Mouse (Mus musculus) heart, adult 18-20 months (tissue): ENCODE data around the gene Zfp277. TPM values are rescaled to one million over a fixed set of nuclear protein-coding genes. Genes with fewer than 3 reads are reported as not detected.
A peak's percentile ranks its signal among the peaks of the same experiment; 100 is the strongest.

Experiments
- DNase-seq, 2 experiments: peaks; one replicate each; pipeline ENCODE4 v3.0.0; 2021 to 2022; ENCODE audit warnings: mixed read lengths in 1 of 2
- long read RNA-seq, 2 experiments: library from polyadenylated mRNA; stranded (forward); transcript quantifications; one replicate each; pipeline ENCODE4 v2.0.0; 2021
- total RNA-seq, 2 experiments: library from RNA; stranded (reverse); gene quantifications; 2 replicates each; pipeline ENCODE4 v1.2.3; 2021

Gene Zfp277
- total RNA-seq, result 10 to 100 TPM; 11.6 to 13.1 TPM
- long read RNA-seq, experiment 1, transcript Zfp277-201 (12 exons, 2,188 nt), result major isoform, 10 of 21 reads
- long read RNA-seq, experiment 1, partial matches to known transcripts, result 1 of 21 reads
- long read RNA-seq, experiment 1, other reads (novel, unspliced or antisense), result 10 of 21 reads
- long read RNA-seq, experiment 2, partial matches to known transcripts, result 0 of 13 reads
- long read RNA-seq, experiment 2, other reads (novel, unspliced or antisense), result 9 of 13 reads

GRCm38 (mm10) chr12:40445648-40446449 is at the start of gene Zfp277, which contains the start of gene Dock4:
Gene Zfp277, minus strand, starts transcription at chr12:40445902.
Gene Dock4, plus strand, starts transcription at chr12:40445952.
- DNase-seq, result peak; percentile 99 to 100

GRCm38 (mm10) chr12:40486047-40486837 is 40.5 kb upstream of the Zfp277 start:
- DNase-seq, result no peak

DNA sequence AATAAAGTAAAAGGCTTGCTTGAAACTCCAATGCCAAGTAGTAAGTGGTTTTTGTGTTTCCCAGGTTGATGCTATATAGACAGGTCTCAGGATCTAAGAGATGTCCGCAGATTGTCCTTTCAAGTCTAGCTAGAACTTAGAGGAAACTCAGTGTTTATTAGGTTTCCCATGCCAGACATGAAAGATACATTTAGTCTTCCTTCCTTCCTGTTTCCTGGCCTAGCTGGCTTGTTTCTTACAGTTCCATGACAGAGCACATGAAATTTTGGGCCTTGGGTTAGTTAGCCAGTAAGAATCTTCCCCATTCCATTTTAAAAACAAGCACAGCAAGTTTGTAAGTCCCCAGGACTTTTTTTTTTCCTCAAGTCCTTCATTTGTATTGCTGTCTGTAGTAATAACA is 39.5 kb upstream of the Zfp277 start:
- no peak for DNase-seq

GRCm38 (mm10) chr12:40484224-40484623 is 38.5 kb upstream of the Zfp277 start:
- DNase-seq, result peak in 1 of 2 experiments; percentile 54

DNA sequence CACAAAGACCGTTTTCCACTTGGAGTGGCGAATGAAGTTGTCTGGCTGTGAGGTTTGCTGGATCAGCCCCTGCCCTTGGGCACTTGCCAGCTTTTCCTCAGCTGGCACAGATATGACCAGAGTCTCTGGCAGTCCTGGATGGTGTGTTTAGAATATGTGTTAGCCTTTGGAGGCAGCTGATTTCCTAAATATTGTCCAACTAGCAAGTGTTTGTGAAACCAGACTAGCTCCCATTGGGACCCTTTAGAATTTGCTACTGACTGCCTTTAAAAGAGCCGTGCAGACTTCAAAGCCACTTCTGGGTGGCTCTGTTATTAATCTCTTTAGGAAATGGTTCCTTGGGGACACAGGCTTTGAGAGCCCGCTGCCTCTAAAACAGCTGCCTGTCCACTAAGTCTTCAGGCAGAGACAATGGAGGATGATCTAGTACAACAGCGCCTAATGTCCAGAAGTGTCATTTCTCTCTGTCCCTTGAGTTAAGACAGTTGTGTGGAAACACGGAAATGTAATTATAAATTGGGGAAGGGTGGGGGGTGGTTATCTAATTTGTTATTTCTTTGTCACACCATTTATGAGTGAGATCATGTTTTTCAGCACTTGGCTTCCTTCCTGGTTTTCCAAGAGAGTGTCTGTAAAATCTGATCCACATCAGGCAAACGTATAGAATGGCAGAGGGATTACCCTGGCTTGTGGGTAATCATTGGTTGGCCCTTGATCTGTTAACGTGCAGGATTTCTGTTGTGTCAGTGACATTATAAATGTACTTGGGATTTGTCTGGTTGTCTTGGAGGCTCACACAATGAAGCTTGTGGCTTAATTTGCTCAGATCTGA is 32.1 kb upstream of the Zfp277 start:
- peak; percentile 51 to 54 for DNase-seq

GRCm38 (mm10) chr12:40473709-40474108 is 28.0 kb upstream of the Zfp277 start:
- DNase-seq, result no peak

DNA sequence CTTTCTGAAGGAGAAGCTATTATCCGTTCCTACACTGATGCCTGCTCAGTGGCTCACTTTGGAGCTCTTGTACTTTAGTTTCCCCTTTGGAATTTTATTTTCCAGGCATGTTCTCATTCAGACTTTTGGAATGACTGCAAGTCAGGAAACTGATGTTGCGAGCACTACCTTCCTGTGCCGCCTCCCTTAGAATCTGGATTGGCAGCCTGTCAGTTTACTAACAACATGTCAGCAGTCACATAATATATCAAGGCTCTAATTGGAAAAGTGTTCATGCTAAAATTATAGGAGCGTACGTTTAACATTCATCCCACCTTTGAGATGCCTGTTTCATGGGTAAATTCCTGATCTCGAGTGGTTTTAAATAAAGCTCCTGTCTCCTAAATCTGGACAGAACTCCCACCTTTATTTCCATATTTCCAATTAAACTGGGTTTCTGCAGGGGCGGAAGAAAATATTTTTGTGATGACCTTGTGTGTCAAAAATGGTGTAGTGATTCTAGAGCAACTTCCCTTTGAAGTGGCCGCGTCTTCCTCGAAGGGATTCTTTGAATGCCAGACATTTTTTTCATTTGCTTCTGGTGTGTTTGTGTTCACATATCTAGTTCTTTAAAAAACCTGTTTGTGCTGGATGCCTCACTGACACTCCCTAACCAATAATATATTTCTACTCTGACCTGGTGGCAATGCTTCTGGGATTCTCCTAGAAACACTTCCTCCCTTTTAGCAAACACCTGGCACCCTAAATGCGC is 26.1 kb upstream of the Zfp277 start:
- peak; percentile 46 to 67 for DNase-seq

DNA sequence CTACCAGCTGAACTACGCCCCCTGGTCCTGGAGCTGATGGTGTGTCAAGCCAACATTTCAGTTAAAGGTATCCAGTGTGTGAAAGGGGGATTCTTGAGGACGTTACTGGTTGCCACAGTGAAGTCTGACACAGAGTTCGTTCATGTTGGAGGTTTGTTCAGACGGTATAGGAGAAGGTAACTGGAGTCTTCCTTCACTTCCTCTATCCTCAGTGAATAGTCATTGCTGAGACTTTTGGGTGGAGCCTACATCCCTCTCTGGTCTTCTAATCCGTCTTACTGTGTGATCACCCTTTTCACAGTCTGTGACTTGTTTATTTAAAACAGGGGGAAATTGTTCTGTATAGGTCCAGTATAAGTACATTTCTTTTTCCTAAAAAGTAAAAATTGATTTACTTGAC is 23.3 kb upstream of the Zfp277 start:
- no peak for DNase-seq

GRCm38 (mm10) chr12:40468235-40468634 is 22.5 kb upstream of the Zfp277 start:
- DNase-seq, result no peak

GRCm38 (mm10) chr12:40464282-40464681 is 18.6 kb upstream of the Zfp277 start:
- peak; percentile 37 to 52 for DNase-seq

GRCm38 (mm10) chr12:40463828-40464227 is 18.1 kb upstream of the Zfp277 start:
- peak in 1 of 2 experiments; percentile 34 for DNase-seq

DNA sequence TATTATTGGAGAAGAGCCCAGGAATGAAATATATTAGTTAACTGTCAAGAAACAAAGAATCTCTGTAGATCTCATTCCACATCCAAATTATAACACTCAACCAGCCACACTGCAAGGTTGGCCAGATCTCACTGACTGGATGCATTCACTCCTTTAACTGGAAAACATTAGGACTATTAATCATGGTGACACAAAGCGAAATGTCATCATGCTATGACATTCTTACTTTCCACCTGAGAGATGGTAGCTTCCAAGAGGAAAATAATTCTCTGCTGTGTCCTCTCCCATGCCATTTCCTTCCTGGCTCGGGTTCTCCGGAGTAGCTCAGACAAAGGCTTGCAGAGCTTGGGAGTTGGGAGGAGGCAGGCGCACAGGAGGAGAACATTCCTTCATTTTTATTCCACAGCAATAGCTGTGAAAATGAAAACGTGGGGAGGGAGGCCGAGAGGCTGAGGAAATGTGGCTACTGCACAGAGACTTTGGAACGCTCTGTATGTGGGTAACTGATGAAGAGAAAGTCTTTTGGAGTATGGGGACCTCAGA is 17.1 kb upstream of the Zfp277 start:
- DNase-seq, result peak in 1 of 2 experiments; percentile 23

DNA sequence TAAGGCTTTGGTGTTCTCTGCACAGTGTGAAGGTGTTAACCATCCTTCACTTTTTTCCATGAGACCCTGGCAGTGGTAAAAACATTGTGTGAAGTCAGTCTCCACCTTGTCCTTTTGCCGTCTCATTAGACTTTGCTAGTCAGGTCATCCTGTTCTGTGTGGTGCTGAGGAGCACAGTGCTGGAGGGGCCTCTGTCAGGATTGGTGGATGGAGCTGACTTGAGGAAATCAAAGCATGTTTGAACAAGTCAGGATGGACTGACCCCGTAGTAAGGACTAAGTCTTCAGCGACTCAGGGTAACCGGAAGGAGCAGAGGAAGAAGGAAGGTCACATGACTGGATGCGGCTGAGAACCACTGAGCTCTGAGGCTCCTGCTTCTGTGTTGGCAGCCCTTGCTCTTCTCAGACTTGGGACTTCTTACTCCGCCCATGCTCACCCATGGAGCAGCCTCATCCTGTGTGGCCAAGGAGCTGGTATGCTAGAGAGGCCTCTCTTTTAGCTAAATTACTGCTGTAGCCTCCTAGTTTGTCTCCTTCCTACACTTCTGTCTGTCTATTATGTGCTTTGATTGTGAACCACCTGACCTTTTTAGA is 14.1 kb upstream of the Zfp277 start:
- DNase-seq, result peak in 1 of 2 experiments; percentile 20

GRCm38 (mm10) chr12:40458977-40459376 is 13.3 kb upstream of the Zfp277 start:
- DNase-seq, result peak; percentile 65 to 85

GRCm38 (mm10) chr12:40456517-40456916 is 10.8 kb upstream of the Zfp277 start:
- no peak for DNase-seq

DNA sequence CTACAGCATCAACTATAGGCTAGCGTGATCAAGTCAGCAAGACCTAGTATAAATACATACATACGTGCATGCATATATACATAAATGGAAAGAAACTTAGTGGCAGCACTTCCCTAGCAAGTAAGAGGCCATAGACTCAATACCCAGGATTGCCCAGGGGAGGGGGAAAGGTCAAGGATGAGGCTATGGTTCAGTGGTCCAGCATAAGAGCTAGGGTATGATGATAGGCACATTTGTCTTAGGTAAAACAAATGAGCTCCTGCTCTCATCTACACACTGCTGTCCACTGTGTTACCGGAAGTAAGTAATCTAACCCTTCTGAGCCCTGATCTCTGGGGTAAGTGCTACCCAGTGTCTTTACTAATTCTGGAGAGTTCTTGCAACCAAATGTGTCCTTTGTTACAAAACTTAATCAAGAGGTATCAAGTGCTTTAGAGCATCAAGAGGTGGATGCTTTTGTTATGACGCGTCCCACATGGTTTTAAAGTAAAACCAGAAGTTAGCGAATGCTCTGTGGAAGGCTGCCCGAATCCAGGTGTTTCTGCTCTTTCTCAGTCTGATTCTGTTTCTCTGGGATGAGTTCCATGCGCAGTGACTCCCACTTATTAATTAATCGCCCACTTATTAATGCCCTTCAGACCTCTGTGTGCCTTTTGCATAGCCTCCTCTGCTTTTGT is 3.6 kb upstream of the Zfp277 start:
- no peak for DNase-seq

GRCm38 (mm10) chr12:40447561-40448355 is 2.1 kb upstream of the Zfp277 start:
- peak in 1 of 2 experiments; percentile 33 for DNase-seq
